In the genomic region with DNA sequence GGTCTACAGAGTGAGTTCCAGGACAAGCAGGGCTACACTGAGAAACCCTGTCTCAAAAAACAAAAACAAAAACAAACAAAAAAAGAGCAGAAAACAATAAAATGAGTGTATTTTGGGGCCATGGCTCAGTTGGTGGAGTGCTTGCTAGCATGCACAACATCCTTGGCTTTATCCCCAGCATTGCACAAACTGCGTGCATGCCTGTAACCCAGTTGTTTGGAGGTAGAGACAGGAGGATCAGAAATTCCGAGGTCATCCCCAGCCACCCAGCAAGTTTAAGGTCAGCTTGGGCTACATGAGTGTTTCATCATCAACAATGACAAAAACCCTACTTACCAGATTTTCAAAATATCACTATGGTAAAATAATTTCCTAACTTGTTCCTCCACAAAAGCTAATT, we compare ENCODE assay signal across 20 mouse cellular contexts.
"Had no signal": no experiment of that assay in that cellular context is flagged by ENCODE, and none has a peak within 500 bp of the region (broad histone marks: within the 10 kb centered on the region; RNA-seq: fewer than 3 reads in every experiment).

No protein-coding gene starts in this region.

- H3K36me3 ChIP-seq: lung, embryonic 15.5 days; midbrain, embryonic 10.5 days; midbrain, embryonic 12.5 days; neural tube, embryonic 13.5 days; neural tube, embryonic 15.5 days had no signal

- DNase-seq: lung, adult 2 months; lung, postnatal 14 days; lung, postnatal 36 days; midbrain, embryonic 14.5 days; retina, postnatal 1 day; right cerebral cortex, adult 18-20 months; right cerebral cortex, postnatal 25 days; right cerebral cortex, postnatal 4 days; spleen, adult 18-20 months; thymus, adult 18-20 months; thymus, postnatal 14 days; thymus, postnatal 36 days had no signal

- H3K27me3 ChIP-seq: lung, embryonic 15.5 days; megakaryocyte, embryonic 14.5 days; midbrain, embryonic 12.5 days; neural tube, embryonic 13.5 days; neural tube, embryonic 15.5 days had no signal

- H3K4me1 ChIP-seq: lung, embryonic 15.5 days; megakaryocyte, embryonic 14.5 days; midbrain, embryonic 10.5 days; midbrain, embryonic 12.5 days; neural tube, embryonic 13.5 days; neural tube, embryonic 15.5 days had no signal

- H3K9ac ChIP-seq: lung, embryonic 15.5 days; midbrain, embryonic 12.5 days; neural tube, embryonic 13.5 days; neural tube, embryonic 15.5 days had no signal

- H3K4me3 ChIP-seq: lung, embryonic 15.5 days; megakaryocyte, embryonic 14.5 days; midbrain, embryonic 10.5 days; midbrain, embryonic 12.5 days; myocyte; neural tube, embryonic 13.5 days; neural tube, embryonic 15.5 days had no signal

- H3K27ac ChIP-seq: lung, embryonic 15.5 days; macrophage; midbrain, embryonic 10.5 days; midbrain, embryonic 12.5 days; neural tube, embryonic 13.5 days; neural tube, embryonic 15.5 days had no signal
